Mouse (Mus musculus): ENCODE results near the gene Cit.

Gene Cit

GRCm38 (mm10) chr5:115915481-115915880 lies 70.4 kb downstream of the Cit start:
- CTCF ChIA-PET, result no interaction called here

- CTCF ChIA-PET, result no interaction called here
Observed at GRCm38 (mm10) chr5:115917960-115918359, 72.9 kb downstream of the Cit start.

GRCm38 (mm10) chr5:115918597-115919351 lies 73.7 kb downstream of the Cit start:
- CTCF ChIA-PET, result no interaction called here

GRCm38 (mm10) chr5:115921990-115922389 lies 76.9 kb downstream of the Cit start:
- CTCF ChIA-PET, result no interaction called here

GRCm38 (mm10) chr5:115924946-115925345 lies 79.9 kb downstream of the Cit start:
- CTCF ChIA-PET, result no interaction called here

GRCm38 (mm10) chr5:115928786-115929507 lies 83.9 kb downstream of the Cit start:
- CTCF ChIA-PET, result no interaction called here

- CTCF ChIA-PET, result no interaction called here
Observed at GRCm38 (mm10) chr5:115932325-115932724, 87.2 kb downstream of the Cit start.

- CTCF ChIA-PET, result no interaction called here
Observed at GRCm38 (mm10) chr5:115936851-115937250, 91.8 kb downstream of the Cit start.

GRCm38 (mm10) chr5:115937566-115937965 lies 92.5 kb downstream of the Cit start:
- CTCF ChIA-PET, result no interaction called here

GRCm38 (mm10) chr5:115938999-115939398 lies 93.9 kb downstream of the Cit start:
- CTCF ChIA-PET, result no interaction called here

- CTCF ChIA-PET, result interaction anchor here (0.6 kb wide), 1 partner anchor 437 kb away, joined by 8 read pairs; no protein-coding TSS in a partner anchor
Observed at GRCm38 (mm10) chr5:115942389-115942788, 97.3 kb downstream of the Cit start.

- CTCF ChIA-PET, result no interaction called here
Observed at GRCm38 (mm10) chr5:115944791-115945490, 99.9 kb downstream of the Cit start.

GRCm38 (mm10) chr5:115947622-115948353 lies 102.7 kb downstream of the Cit start:
- CTCF ChIA-PET, result no interaction called here

- CTCF ChIA-PET, result no interaction called here
Observed at GRCm38 (mm10) chr5:115950936-115951335, 105.9 kb downstream of the Cit start.

GRCm38 (mm10) chr5:115953173-115953572 lies 108.1 kb downstream of the Cit start:
- CTCF ChIA-PET, result no interaction called here

- CTCF ChIA-PET, result interaction anchor here (1.1 kb wide), 1 partner anchor 25 kb away, joined by 5 read pairs; no protein-coding TSS in a partner anchor
Observed at GRCm38 (mm10) chr5:115954084-115954483, 109.0 kb downstream of the Cit start.

- CTCF ChIA-PET, result interaction anchor here (0.6 to 1.1 kb wide), 2 partner anchors 24 to 28 kb away, joined by 3 to 5 read pairs; no protein-coding TSS in a partner anchor
Observed at GRCm38 (mm10) chr5:115954549-115954948, 109.5 kb downstream of the Cit start.

GRCm38 (mm10) chr5:115955131-115955530 lies 110.1 kb downstream of the Cit start:
- CTCF ChIA-PET, result interaction anchor here (0.6 to 1.1 kb wide), 2 partner anchors 24 to 29 kb away, joined by 3 to 5 read pairs; no protein-coding TSS in a partner anchor

- CTCF ChIA-PET, result no interaction called here
Observed at GRCm38 (mm10) chr5:115956048-115956447, 111.0 kb downstream of the Cit start.

- CTCF ChIA-PET, result no interaction called here
Observed at GRCm38 (mm10) chr5:115957177-115957576, 112.1 kb downstream of the Cit start.

- CTCF ChIA-PET, result no interaction called here
Observed at GRCm38 (mm10) chr5:115958344-115958743, 113.3 kb downstream of the Cit start.

- CTCF ChIA-PET, result no interaction called here
Observed at GRCm38 (mm10) chr5:115958814-115959213, 113.7 kb downstream of the Cit start.

Data from spleen, embryonic (tissue).